Mouse (Mus musculus) kidney, postnatal 0 days (tissue): ENCODE measurements at regions not wholly inside any gene's neighbourhood (a gene's known extent, or its start where the extent isn't known, plus 50 kb on each side); places are given as distances from the start of the nearest gene placed in this dataset.

Experiments
- ATAC-seq: fragments of 200-750 bp; cut with Nextera tagmentation; replicated peaks from 2 replicates; pipeline ENCODE4 v1.8.0; 2017; ENCODE audit warnings: low read depth, moderate number of reproducible peaks, moderate TSS enrichment, moderate library complexity; ENCODE audit not compliant: low FRiP score
- DNase-seq: peaks from one replicate; pipeline ENCODE4 v3.0.0-alpha.2; 2016; ENCODE audit warnings: low spot score
- H3K27ac ChIP-seq: fragments of 300-500 bp; sonication (generic); 2 replicates; pipeline ENCODE4 v1.5.1; 2014; ENCODE audit warnings: mild to moderate bottlenecking
- H3K27me3 ChIP-seq: fragments of 300-500 bp; sonication (generic); 2 replicates; pipeline ENCODE4 v1.6.1; 2014; ENCODE audit warnings: low read length, mixed read lengths; ENCODE audit not compliant: insufficient read depth
- H3K36me3 ChIP-seq: fragments of 300-500 bp; sonication (generic); 2 replicates; pipeline ENCODE4 v1.6.1; 2014; ENCODE audit warnings: low read length, mixed read lengths; ENCODE audit not compliant: insufficient read depth
- H3K4me1 ChIP-seq: fragments of 300-500 bp; sonication (generic); replicated peaks from 2 replicates; pipeline ENCODE4 v1.6.1; 2014; ENCODE audit warnings: antibody characterized with exemption, low read length, mixed read lengths; ENCODE audit not compliant: insufficient read depth
- H3K4me2 ChIP-seq: fragments of 300-500 bp; sonication (generic); 2 replicates; pipeline ENCODE4 v1.6.1; 2014; ENCODE audit warnings: mild to moderate bottlenecking, low read length, moderate library complexity, mixed read lengths
- H3K4me3 ChIP-seq: fragments of 300-500 bp; sonication (generic); replicated peaks from 2 replicates; pipeline ENCODE4 v1.5.1; 2014; ENCODE audit warnings: low read depth, low read length
- H3K9ac ChIP-seq: fragments of 300-500 bp; sonication (generic); 2 replicates; pipeline ENCODE4 v1.6.1; 2014; ENCODE audit warnings: low read depth, low read length
- H3K9me3 ChIP-seq: fragments of 300-500 bp; sonication (generic); replicated peaks from 2 replicates; pipeline ENCODE4 v1.6.1; 2016; ENCODE audit warnings: low read length, inconsistent platforms, mixed read lengths
- CTCF ChIP-seq: IDR thresholded peaks from 2 replicates; pipeline ENCODE4 v1.5.1; 2016; ENCODE audit warnings: antibody characterized with exemption, low read depth, mild to moderate bottlenecking, moderate library complexity
- WGBS: fragments of 180-500 bp; shearing (Covaris S2); extraction: QIAGEN DNeasy Blood & Tissue Kit; methylation state at CpG from one replicate; pipeline ENCODE4 v1.1.7; 2014; 5-methylcytosine and 5-hydroxymethylcytosine counted together

GRCm38 (mm10) chr7:77527906-77528305 lies 1209.9 kb downstream of the Ntrk3 start:
- no peak overlapping the region for H3K4me3 ChIP-seq
- WGBS, result 74% methylated on average over 5 of the region's 5 CpGs
- no peak overlapping the region for H3K4me2 ChIP-seq
- H3K36me3 ChIP-seq, result no peaks in the 10 kb centered on the region
- DNase-seq (no peak), ATAC-seq (no peak)
- H3K27ac ChIP-seq, result no peak overlapping the region
- TF ChIP-seq CTCF, result no peak
- H3K4me1 ChIP-seq, result no peaks in the 10 kb centered on the region
- no peaks in the 10 kb centered on the region for H3K27me3 ChIP-seq
- H3K9me3 ChIP-seq, result no peaks in the 10 kb centered on the region
- H3K9ac ChIP-seq, result no peak overlapping the region

- Histone ChIP-seq H3K9ac (no peak overlapping the region), H3K27me3 (no peaks in the 10 kb centered on the region)
- 89% methylated on average over 2 of the region's 2 CpGs for WGBS
Measured at GRCm38 (mm10) chr7:77509586-77509985, 1228.2 kb downstream of the Ntrk3 start.

GRCm38 (mm10) chr7:77507606-77508005 lies 1230.2 kb downstream of the Ntrk3 start:
- no peak for ATAC-seq
- H3K9ac ChIP-seq, result no peak overlapping the region
- no peaks in the 10 kb centered on the region for H3K36me3 ChIP-seq
- H3K27me3 ChIP-seq, result no peaks in the 10 kb centered on the region
- no peak overlapping the region for H3K4me2 ChIP-seq
- no peak overlapping the region for H3K27ac ChIP-seq
- TF ChIP-seq CTCF, result no peak
- H3K4me3 ChIP-seq, result no peak overlapping the region
- DNase-seq, result no peak
- no peaks in the 10 kb centered on the region for H3K4me1 ChIP-seq
- H3K9me3 ChIP-seq, result no peaks in the 10 kb centered on the region
- 72% methylated on average over 3 of the region's 3 CpGs for WGBS

More at GRCm38 (mm10) chr7:77509586-77509985, 1228.2 kb downstream of the Ntrk3 start:
- no peak for TF ChIP-seq CTCF
- Histone ChIP-seq H3K4me2 (no peak overlapping the region), H3K4me3 (no peak overlapping the region), H3K27ac (no peak overlapping the region), H3K9me3 (no peaks in the 10 kb centered on the region), H3K36me3 (no peaks in the 10 kb centered on the region), H3K4me1 (no peaks in the 10 kb centered on the region)
- DNase-seq (no peak), ATAC-seq (no peak)

GRCm38 (mm10) chr7:77502608-77503007 lies 1235.2 kb downstream of the Ntrk3 start:
- H3K36me3 ChIP-seq, result no peaks in the 10 kb centered on the region
- H3K27ac ChIP-seq, result no peak overlapping the region
- H3K9ac ChIP-seq, result no peak overlapping the region
- no peaks in the 10 kb centered on the region for H3K27me3 ChIP-seq
- TF ChIP-seq CTCF, result no peak
- H3K4me3 ChIP-seq, result no peak overlapping the region
- H3K9me3 ChIP-seq, result no peaks in the 10 kb centered on the region
- no peak for ATAC-seq
- DNase-seq, result no peak
- no peaks in the 10 kb centered on the region for H3K4me1 ChIP-seq
- H3K4me2 ChIP-seq, result no peak overlapping the region
- WGBS, result 83% methylated on average over 4 of the region's 4 CpGs

- Histone ChIP-seq H3K9ac (no peak overlapping the region), H3K4me3 (no peak overlapping the region), H3K9me3 (no peaks in the 10 kb centered on the region), H3K27me3 (no peaks in the 10 kb centered on the region), H3K36me3 (no peaks in the 10 kb centered on the region), H3K27ac (no peak overlapping the region), H3K4me2 (no peak overlapping the region), H3K4me1 (no peaks in the 10 kb centered on the region)
- no peak for TF ChIP-seq CTCF
- WGBS, result 91% methylated on average over 3 of the region's 3 CpGs
- ATAC-seq (no peak), DNase-seq (no peak)
Measured at GRCm38 (mm10) chr7:77495066-77495465, 1242.7 kb downstream of the Ntrk3 start.

- Histone ChIP-seq H3K27ac (no peak overlapping the region), H3K4me2 (no peak overlapping the region), H3K4me1 (no peaks in the 10 kb centered on the region), H3K9me3 (no peaks in the 10 kb centered on the region), H3K4me3 (no peak overlapping the region), H3K27me3 (no peaks in the 10 kb centered on the region), H3K36me3 (no peaks in the 10 kb centered on the region), H3K9ac (no peak overlapping the region)
- no peak for DNase-seq
- ATAC-seq, result no peak
- no peak for TF ChIP-seq CTCF
- WGBS, result 71% methylated on average over 2 of the region's 2 CpGs
Measured at GRCm38 (mm10) chr7:77477519-77477918, 1247.8 kb downstream of the Agbl1 start.

GRCm38 (mm10) chr7:77446052-77446367 lies 1216.3 kb downstream of the Agbl1 start:
- Histone ChIP-seq H3K9me3 (no peaks in the 10 kb centered on the region), H3K27ac (no peak overlapping the region), H3K4me3 (no peak overlapping the region), H3K36me3 (no peaks in the 10 kb centered on the region), H3K9ac (no peak overlapping the region), H3K4me2 (no peak overlapping the region), H3K4me1 (no peaks in the 10 kb centered on the region), H3K27me3 (no peaks in the 10 kb centered on the region)
- no peak for TF ChIP-seq CTCF
- WGBS, result 60% methylated on average over 2 of the region's 2 CpGs
- ATAC-seq (no peak), DNase-seq (no peak)
